Mouse (Mus musculus) ES-E14 (cell line): ENCODE results near the gene Hypk. TPM values are rescaled to one million over a fixed set of nuclear protein-coding genes. Genes with fewer than 3 reads are reported as not detected.
A peak's percentile ranks its signal among the peaks of the same experiment; 100 is the strongest.

ENCODE experiments used
- DNase-seq: peaks from one replicate; pipeline ENCODE4 v3.0.0-alpha.2; 2013; ENCODE audit warnings: low read depth, low spot score
- H3K27ac ChIP-seq: 2 replicates; pipeline ENCODE4 v1.5.1; 2012; ENCODE audit warnings: low read depth, mild to moderate bottlenecking, low read length, moderate library complexity, mixed read lengths; ENCODE audit not compliant: poor library complexity, insufficient read depth, severe bottlenecking
- H3K36me3 ChIP-seq: 2 replicates; pipeline ENCODE4 v1.6.1; 2012; ENCODE audit warnings: mild to moderate bottlenecking, low read length, moderate library complexity, mixed read lengths; ENCODE audit not compliant: control insufficient read depth, poor library complexity, insufficient read depth, severe bottlenecking
- H3K4me1 ChIP-seq, 2 experiments: fragments of 150-350 bp in 1 of 2; sonication (generic) in 1 of 2; 2 replicates each; pipeline ENCODE4 v1.6.1; 2012; ENCODE audit warnings: low read length in 2 of 2, mild to moderate bottlenecking in 1 of 2, mixed read lengths in 1 of 2; ENCODE audit not compliant: control insufficient read depth in 2 of 2, insufficient read depth in 2 of 2, poor library complexity in 1 of 2
- H3K4me3 ChIP-seq, 2 experiments: fragments of 150-350 bp in 1 of 2; sonication (generic) in 1 of 2; 2 replicates each; pipeline ENCODE4 v1.5.1; 2012; ENCODE audit warnings: low read length in 2 of 2, low read depth in 1 of 2, mild to moderate bottlenecking in 1 of 2, mixed read lengths in 1 of 2; ENCODE audit not compliant: insufficient read depth in 1 of 2, poor library complexity in 1 of 2, severe bottlenecking in 1 of 2
- H3K9ac ChIP-seq: 2 replicates; pipeline ENCODE4 v1.6.1; 2012; ENCODE audit warnings: low read depth, mild to moderate bottlenecking, low read length, mixed read lengths; ENCODE audit not compliant: poor library complexity, insufficient read depth, severe bottlenecking
- H3K9me3 ChIP-seq: fragments of 150-350 bp; sonication (generic); 2 replicates; pipeline ENCODE4 v1.6.1; 2012; ENCODE audit warnings: low read depth, mild to moderate bottlenecking, low read length; ENCODE audit not compliant: control insufficient read depth, insufficient read depth
- CHD2 ChIP-seq: IDR thresholded peaks from 2 replicates; pipeline ENCODE4 v1.6.1; 2014; ENCODE audit warnings: mild to moderate bottlenecking, low read depth, low read length, inconsistent platforms
- HCFC1 ChIP-seq: IDR thresholded peaks from 2 replicates; pipeline ENCODE4 v1.6.1; 2012; ENCODE audit warnings: low read length, inconsistent platforms, borderline replicate concordance; ENCODE audit not compliant: insufficient read depth
- MAFK ChIP-seq: IDR thresholded peaks from 2 replicates; pipeline ENCODE4 v1.6.1; 2014; ENCODE audit warnings: mild to moderate bottlenecking, low read depth, low read length, inconsistent platforms; ENCODE audit not compliant: insufficient read depth
- ZC3H11A ChIP-seq: IDR thresholded peaks from 2 replicates; pipeline ENCODE4 v1.6.1; 2012; ENCODE audit warnings: low read depth, mild to moderate bottlenecking, inconsistent platforms, low read length, borderline replicate concordance
- ZNF384 ChIP-seq: IDR thresholded peaks from 2 replicates; pipeline ENCODE4 v1.6.1; 2012; ENCODE audit warnings: low read depth, low read length, inconsistent platforms
- in situ Hi-C, 2 experiments: fragments of 600-800 bp; cut with MboI; formaldehyde crosslinking; loops; one replicate each; pipeline ENCODE4 v1.15.1; 2025; ENCODE audit warnings: low sequenced_read_pairs in 2 of 2, inconsistent platforms in 1 of 2; ENCODE audit not compliant: unreplicated experiment in 2 of 2
- total RNA-seq: library from RNA; depleted of rRNA; stranded (reverse); fragments of 300-350 nt; gene quantifications from 2 replicates; pipeline ENCODE4 v1.2.3, GENCODE M21; 2012

The Hypk gene
- total RNA-seq, 1 experiment, result 21.5 TPM

DNA sequence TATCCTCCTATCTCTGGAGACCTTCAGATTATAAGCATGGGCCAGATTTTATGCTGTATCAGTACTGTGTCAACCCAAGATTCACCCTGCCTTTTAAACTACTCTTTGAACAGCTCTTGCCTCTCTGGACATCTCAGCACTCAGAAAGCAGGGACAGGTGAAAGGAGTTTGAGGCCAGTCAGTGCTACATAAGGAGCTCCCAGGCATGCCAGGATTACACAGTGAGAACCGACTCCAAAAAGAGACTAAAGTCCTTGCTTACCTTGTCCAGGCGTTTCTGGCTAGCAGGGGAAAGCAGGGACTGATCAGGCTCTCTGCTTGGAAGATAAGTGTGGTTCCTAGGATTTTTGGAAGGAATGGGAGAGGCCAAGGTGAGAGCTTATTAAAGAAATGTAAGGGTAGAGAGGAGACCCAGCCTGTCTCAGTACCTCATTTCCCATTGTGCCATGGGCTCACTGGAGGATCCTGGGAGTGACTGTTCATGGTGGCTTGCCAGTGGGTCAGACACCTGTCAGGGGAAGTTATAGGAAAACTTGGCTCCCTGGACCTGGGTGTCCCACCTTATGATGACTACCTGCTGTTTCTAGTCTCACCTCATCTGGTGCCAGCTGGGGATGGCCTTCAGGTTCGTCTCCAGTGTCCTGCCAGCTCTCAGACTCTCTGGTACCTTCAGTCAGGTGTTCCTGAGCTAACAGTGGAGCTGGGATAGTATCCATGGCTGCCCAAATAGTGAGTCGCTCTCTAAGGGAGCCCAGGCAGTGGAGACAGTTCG is 12.1 kb upstream of the Hypk start:
- Histone ChIP-seq H3K4me3 (no peak overlapping the region), H3K36me3 (peaks cover 12% of the 10 kb centered on the region), H3K27ac (no peak overlapping the region), H3K9me3 (no peaks in the 10 kb centered on the region), H3K4me1 (0 out of 4 replicates have a peak, but pooled peaks cover 0 to 2% of the 10 kb centered on the region in 2 experiments), H3K9ac (no peak overlapping the region)
- DNase-seq, result no peak
- TF ChIP-seq MAFK (no peak), ZNF384 (no peak), CHD2 (no peak), HCFC1 (no peak), ZC3H11A (no peak)
- in situ Hi-C loops, result no loop called here

DNA sequence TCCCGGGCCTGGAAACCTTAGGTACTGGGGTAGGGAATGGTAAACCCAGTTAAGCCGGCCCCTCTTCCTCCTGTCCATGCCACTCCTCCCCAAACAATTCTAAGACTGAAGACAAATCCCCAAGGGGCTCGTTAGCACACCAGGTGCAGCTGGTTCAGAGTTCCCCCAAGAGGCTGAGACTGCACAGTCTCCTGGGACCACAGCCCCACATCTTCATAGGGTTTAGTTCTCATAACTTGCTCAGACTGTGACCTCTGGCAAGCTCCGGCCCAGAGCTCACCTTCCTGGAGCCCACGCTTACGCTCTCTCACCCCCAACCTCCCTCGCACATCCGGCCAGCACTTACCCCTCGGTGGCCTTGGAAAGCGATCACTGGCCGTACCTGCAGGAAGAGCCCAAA is 11.3 kb upstream of the Hypk start:
- DNase-seq, result no peak

DNA sequence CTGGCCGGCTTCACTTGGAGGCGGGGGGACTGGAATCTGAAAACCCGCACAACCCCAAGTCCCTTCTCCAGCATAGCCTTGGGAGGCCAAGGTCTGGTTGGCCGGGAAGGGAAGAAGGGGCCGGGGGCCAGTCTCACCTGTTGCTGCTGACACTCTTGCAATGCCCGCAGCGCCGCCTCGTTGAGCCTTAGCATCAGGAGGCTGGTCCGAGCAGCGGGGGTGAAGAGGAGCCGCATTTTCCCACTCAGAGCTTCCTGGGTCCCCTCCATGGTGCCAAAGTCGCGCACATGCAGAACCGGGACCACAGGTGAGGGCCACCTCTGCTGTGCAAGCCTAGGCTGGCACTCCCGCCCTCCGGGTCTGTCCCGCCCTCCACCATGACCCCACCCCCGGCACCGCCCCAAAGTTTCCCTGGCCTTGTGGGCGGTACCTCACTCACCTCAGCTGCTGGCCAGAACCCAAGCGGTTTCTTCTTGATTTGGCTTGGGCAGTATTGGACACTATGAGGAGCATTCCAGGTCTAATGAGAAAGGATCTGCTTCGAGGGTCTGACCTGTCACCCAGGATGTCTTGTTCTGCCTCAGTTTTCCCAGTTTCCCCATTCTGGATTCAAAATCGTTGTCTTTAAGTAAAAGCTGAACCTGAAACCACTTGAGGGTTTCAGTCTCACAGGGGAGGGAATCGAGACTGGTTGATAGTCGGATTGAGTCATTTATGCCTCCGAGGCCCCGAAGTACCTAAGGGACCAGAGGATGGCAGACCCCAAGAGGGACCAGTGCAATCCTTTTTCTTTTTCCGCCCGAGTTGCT is 10.6 kb upstream of the Hypk start:
- DNase-seq, result peak; percentile 77
- TF ChIP-seq CHD2 (no peak), ZNF384 (no peak), HCFC1 (no peak), ZC3H11A (no peak), MAFK (no peak)

More for the DNA sequence above, 11.3 kb upstream of the Hypk start:
- Histone ChIP-seq H3K9ac (peak overlapping the region; percentile 50; the same call in 1 of the 2 replicates), H3K4me3 (peak overlapping the region; percentile 63 to 99), H3K36me3 (peaks cover 12% of the 10 kb centered on the region), H3K9me3 (no peaks in the 10 kb centered on the region), H3K4me1 (0 out of 4 replicates have a peak, but pooled peaks cover 0 to 2% of the 10 kb centered on the region in 2 experiments), H3K27ac (no peak overlapping the region)
- no peak for TF ChIP-seq CHD2
- no peak for TF ChIP-seq ZC3H11A
- TF ChIP-seq MAFK, result no peak
- TF ChIP-seq ZNF384, result no peak
- TF ChIP-seq HCFC1, result no peak
- in situ Hi-C loops, result no loop called here

DNA sequence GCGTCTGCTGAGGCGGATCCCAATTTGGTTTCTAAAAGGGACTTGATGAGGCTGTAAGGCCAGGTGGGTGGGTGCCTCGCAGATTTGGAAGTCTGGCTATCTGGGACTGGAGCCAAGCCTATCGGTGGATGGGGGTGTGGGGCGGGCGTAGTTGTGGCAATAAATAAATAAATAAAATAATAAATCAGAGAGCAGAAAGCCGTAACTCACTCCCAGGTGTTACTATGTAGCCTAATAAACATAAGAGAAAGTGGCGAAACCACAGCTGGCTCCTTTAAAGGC is 10.1 kb upstream of the Hypk start:
- Histone ChIP-seq H3K4me3 (peak overlapping the region; percentile 16 to 99; a peak in 3 of 4 replicates), H3K27ac (no peak overlapping the region), H3K36me3 (peaks cover 7% of the 10 kb centered on the region), H3K4me1 (0 out of 4 replicates have a peak, but pooled peaks cover 0 to 2% of the 10 kb centered on the region in 2 experiments), H3K9me3 (no peaks in the 10 kb centered on the region), H3K9ac (peak overlapping the region; percentile 52)
- no peak for DNase-seq
- no peak for TF ChIP-seq ZC3H11A
- no peak for TF ChIP-seq CHD2
- no peak for TF ChIP-seq ZNF384
- TF ChIP-seq MAFK, result no peak
- TF ChIP-seq HCFC1, result no peak
- in situ Hi-C loops, result no loop called here

More for the DNA sequence above, 10.6 kb upstream of the Hypk start:
- Histone ChIP-seq H3K9me3 (no peaks in the 10 kb centered on the region), H3K36me3 (peaks cover 10% of the 10 kb centered on the region), H3K27ac (no peak overlapping the region), H3K4me3 (peak overlapping the region; percentile 63 to 99), H3K4me1 (0 out of 4 replicates have a peak, but pooled peaks cover 0 to 2% of the 10 kb centered on the region in 2 experiments), H3K9ac (peak overlapping the region; percentile 52)
- in situ Hi-C loops, result no loop called here
